Mouse (Mus musculus): ENCODE measurements around the gene Slco2a1.

GRCm38 (mm10) chr9:102946469-102947015, 42.0 kb upstream of the Slco2a1 start:
- TF ChIP-seq CTCF (IDR thresholded peaks at IDR 0.05; ENCODE audit: borderline replicate concordance, insufficient read depth, low read length) (no peak), POLR2A (IDR thresholded peaks at IDR 0.05; ENCODE audit: low read depth, low read length) (no peak)
